Mouse (Mus musculus) thymus, postnatal 0 days (tissue): ENCODE measurements around the gene Pnpla5. TPM values are rescaled to one million over a fixed set of nuclear protein-coding genes. Genes with fewer than 3 reads are reported as not detected.
"Not testable (repeated sequence)": the region's sequence is repeated elsewhere in the genome, so short reads cannot be mapped to it uniquely, and the experiment has no call there.

Experiments
- DNase-seq: peaks from one replicate; pipeline ENCODE4 v3.0.0-alpha.2; 2015; ENCODE audit warnings: low spot score
- polyA plus RNA-seq: library from polyadenylated mRNA; unstranded; fragments of >200 nt; fragmentation: Nextera tagmentation; extraction: Ambion mirVana; gene quantifications from 2 replicates; pipeline ENCODE4 v1.2.1, GENCODE M21; 2015

Pnpla5 gene
- polyA plus RNA-seq, 1 experiment from 2014 or later, result 0.07 TPM

DNA sequence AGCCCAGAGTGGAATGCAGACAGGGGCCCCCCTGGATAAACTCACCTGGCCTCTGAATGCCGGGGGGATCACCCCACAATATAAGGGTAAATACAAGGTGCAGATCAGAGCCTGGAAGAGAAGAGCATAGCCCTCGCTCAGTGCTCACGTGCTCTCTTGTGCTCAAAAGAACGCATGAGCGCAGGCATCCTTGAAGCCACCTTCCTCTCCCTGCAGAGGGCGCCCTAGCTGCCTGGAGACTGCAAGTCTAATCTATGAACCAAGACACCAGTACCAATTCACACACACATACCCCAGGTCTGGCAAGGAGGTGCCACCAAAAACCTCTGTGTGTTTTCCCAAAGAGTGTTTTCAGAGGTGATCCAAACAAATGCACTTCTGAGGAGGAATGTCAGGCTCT lies 2.4 kb downstream of the Pnpla5 start:
- DNase-seq, result peak; percentile 19

DNA sequence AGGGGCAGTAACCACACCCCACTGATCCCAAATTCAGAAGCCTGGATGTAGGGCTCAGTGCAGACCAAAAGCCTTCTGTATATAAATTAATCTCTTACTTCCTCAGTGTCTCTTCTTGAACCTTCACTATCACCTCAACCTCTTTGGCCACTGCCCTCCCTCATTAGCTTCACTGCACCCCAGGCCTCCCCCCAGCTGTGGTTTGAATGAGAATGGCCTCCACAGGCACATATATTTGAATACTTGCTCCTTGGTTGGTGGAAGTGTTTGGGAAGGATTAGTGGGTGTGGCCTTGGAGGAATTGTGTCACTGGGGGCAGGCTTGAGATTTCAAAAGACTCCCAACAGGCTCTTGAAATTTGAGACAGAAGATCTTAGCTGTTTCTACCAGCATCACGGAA lies 6.5 kb downstream of the Pnpla5 start:
- no peak for DNase-seq

DNA sequence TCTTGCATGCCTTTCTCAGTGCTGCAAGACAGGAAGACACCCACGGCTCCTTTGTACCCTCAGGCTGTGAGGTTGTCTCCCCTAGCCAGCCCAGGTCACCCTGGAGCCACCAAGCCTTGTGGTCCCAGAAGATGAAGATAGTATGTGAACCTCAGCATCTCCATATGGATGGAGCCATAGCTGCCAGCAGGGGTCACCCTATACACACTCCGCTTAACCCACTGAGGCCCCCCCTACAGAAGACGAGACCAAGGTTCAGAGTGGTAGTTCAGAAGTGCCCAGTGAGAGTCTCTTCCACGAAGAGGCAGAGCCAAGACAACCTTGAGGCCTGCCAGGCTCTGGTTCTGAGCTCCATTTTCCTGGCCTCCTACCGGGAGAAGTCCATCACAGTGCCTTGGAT lies 7.2 kb downstream of the Pnpla5 start:
- no peak for DNase-seq

DNA sequence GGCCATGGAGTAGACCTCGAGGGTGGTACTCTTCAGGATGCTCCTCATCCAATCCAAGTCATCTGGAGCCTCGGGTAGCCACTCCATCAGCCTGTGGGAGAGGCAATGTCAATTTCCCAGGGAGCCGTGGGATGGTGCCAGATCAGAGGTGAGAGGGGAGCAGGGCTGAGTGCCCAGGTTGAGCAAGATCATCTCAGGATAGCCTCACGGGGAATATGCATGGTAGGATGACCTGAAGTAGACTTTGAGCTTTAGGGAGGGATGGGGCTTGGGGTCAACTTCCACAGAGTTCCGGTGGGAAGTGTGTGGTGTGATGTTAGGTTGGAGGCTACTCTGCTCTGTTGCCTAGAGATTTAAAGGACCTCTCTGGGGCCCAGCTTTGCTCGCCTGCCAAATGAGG lies 9.1 kb downstream of the Pnpla5 start:
- no peak for DNase-seq

DNA sequence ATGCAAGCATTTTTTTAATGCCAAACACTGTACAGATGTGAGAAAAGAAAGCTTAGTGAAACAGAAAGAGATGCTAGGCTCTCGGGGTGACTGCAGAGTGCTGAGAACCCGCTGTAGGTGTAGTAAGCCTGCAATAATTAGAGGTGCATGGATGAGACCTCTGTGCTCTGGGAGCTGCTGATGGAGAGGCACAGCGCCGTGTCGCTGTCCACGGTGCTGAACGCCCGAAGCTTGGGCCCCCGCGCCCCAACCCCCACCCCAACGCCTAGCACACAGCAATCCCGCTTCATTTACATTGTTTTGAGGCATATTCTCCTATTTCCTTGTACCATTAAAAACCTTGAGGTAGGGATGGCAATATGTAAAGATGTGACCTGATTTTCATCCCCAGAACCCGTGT lies 14.1 kb downstream of the Pnpla5 start:
- DNase-seq, result peak; percentile 26

DNA sequence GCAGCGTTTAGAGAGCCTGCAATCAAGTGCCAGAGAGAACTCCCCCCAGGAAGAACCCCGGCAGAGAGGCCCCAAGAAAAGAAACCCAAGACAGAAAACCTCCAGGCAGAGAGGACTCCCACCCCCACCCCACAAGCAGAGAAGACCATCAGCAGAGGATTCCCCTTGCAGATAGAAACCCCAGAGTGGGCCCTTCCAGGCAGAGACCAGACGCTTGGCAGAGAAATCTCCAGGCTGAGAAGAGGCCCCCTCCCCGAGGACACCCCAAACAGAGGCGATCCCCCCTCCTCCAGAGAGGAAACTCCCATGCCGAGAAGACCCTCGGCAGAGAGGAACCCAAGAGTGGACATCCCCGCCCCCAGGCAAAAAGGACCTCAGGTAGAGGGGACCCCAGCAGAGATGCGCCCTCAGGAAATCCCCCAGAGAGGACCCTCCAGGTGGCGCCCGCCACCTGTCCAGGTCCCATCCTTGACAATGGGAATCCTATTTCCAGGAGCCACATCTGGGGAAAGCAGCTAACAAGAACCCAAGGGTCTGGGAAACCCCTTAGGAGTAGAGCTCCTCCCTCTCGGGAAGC lies 17.0 kb downstream of the Pnpla5 start:
- no peak for DNase-seq

DNA sequence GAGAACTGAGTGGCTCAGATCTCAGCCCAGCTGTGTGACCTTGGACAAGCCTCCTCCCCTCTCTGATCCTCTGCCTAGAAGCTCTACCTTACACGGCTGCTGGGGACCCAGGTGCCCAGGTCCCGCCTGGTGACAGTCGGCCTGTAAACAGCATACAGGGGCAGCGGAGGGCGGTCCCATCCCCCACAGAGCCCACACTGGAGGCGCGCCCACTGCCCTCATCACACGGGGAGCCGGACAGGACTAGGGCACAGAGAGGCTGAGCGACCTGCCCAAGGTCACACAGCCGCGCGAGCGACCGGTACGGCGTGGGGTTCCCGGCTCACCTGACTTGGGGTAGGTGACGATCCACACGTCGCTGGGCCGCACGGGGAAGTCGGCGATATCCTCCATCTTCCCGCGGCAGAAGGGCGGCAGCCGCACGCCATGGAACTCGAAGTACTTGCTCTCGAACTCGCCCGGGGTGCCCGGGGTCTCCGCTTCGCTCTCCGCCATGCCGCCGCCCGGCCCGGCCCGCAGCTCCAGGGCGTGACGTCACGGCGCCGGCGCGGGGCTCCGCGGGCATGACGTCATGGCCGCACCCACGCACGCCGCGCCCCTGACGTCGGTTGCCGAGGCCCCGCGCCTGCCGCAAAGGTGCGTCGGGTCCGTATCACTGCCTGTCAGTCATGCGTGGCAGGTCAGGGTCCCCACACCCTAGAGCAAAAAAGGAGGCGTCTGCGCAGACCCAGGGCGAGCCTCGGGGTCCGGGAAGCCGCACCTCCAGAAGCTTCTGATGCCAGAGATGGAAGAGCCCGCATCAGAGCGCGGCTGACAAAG lies 17.7 kb downstream of the Pnpla5 start, which contains the start of gene Sult4a1:
Gene Sult4a1 (minus strand): TSS at position 650 of the 819 bp plus-strand sequence.
- peak; percentile 12 for DNase-seq

DNA sequence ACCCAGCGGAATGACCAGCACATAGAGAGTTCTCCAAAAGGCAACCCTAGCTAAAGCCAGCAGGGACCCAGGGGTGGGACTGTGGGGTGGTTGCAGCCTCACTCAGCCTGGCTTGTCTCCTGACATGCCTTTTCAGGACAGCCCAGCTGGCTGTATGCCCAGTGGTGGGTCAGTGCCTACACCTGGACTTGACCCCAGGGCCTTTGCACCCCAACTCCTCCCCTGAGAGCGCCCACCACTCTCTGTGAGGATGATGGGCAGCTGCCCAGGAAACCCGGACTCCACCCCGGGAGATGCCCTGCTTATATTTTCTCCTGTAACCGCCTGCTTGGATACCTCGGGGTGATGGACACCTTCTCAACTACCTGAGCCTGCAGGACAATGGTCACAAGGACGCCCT lies 18.3 kb downstream of the Pnpla5 start:
- DNase-seq, result no peak

DNA sequence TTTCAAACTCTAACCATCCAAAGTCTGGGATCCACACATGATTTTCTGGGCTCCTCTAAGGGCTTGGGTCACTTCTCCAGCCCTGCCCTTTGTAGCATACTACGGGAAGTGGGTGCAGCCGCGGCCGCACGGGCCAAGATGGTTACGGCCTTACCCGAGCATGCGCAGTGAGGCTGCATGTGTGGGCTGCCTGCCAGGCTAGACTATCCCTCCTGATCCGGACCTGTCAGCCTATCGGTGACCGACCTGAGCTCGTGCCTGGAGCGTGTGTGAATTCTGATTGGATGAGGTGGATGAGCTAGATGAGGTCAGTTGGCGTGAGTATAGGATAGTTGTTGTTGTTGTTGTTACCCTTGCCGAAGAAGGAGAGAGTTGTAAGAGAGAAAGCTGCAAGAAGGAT lies 25.4 kb downstream of the Pnpla5 start:
- DNase-seq, result not testable (repeated sequence)

DNA sequence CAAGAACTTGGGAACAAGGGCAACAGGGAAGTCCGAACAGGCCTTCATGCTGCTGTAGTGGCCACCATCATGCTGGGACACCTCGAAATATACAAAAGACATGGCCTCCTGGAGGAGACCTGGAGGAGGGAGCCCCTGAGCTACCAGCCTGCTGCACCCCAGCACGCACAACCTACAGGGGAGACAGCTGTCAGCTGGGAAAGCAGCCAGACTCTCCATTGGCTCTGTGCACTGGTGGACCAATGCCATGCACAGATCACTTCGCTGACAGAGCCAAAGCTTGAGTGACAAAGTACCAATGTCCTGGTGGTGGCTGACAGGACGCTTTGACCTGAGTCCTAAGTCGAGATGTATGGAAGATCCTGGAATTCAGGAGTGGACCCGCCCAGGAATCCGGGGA lies 26.9 kb downstream of the Pnpla5 start:
- no peak for DNase-seq

DNA sequence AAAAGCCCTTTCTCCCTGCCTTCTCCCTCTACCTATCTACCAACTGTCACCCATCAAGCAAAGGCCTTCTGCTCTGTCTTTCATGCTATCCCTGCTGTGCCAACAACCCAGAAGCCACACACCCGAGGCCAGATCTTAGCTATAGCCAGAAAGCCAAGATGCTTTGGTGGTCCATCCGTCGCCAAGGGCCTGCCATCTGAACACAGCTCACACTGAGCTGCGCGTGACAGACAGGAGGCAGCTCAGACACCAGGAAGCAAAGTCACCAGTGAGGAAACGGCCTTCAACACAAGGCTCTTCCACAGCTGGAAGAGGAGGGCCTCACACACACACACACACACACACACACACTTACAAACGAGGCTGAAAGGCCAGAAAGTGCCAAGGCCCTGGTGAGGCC lies 28.1 kb downstream of the Pnpla5 start:
- DNase-seq, result no peak

DNA sequence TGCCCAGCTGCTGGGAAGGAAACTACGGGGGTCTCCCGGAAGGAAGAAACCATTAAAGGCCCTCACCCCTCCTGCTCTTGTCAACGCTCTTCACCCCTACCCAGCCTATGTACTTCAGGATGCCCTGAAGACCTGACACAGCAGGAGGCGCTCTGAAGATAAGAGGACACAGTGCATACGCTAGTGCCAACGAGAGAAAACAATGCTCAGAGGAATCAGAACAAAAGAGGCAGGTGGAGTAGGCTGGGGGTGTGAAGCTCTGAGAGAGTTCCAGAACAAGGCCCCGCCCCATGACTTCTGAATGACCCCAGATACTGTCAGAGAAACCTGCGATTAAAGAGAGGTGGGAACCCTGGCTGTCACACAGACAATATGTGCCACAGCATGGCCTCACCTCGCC lies 36.2 kb downstream of the Pnpla5 start:
- DNase-seq, result no peak

DNA sequence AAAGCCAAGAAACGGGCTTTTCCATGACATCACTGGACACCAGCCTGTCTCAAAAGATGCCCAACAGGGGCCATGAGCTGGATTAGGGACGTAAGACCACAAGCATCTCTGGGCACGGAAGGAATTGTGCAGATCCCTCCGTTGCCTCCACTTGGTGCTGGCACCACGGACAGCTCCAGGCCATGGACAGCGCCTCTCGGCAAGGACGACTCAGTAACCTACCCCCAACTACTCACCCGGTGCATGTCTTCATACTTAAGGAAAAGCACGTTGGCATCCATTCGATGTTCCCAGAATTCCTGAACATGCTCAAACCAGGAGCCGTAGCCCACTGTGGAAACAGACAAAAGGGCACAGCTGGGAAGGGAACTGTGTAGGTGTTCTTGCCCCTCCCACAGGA lies 36.6 kb downstream of the Pnpla5 start:
- DNase-seq, result no peak

DNA sequence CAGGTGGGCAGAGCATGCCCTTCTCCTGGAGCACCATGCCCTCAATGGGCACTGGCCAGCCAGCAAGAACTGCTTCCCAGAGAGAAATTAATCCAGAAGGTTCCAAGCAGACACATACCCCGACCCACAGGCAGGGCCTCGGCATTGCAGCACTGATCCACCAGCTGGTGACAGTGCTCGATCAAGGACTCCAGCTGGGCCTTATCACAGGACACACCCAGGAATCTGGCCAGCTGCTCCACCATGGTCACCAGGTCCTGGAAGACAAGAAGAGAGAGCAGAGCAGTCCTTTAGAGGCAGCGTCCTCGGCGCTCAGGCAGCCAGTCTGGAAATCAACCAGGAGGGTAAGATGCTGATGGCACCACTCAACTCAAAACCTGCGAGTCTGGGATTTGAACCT lies 42.9 kb downstream of the Pnpla5 start:
- DNase-seq, result no peak

DNA sequence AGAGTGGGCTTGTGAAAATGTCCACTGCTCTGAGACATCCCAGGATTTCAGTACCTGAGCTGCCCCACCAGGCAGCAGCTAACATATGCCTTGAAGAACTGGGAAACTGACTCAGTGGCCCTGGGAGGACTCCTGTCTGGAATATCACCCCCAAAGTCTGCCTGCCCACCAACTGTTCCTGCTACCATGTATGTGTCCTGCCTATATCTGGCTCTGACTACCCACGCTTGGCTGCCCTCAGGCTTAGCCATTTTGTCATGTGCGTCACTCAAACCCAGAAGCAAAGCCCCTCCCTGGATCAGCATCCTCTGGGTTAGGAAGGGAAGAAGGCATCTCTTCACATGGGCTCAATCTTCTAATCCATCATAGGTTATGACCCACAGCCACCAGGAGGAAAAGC lies 43.5 kb downstream of the Pnpla5 start:
- DNase-seq, result no peak

DNA sequence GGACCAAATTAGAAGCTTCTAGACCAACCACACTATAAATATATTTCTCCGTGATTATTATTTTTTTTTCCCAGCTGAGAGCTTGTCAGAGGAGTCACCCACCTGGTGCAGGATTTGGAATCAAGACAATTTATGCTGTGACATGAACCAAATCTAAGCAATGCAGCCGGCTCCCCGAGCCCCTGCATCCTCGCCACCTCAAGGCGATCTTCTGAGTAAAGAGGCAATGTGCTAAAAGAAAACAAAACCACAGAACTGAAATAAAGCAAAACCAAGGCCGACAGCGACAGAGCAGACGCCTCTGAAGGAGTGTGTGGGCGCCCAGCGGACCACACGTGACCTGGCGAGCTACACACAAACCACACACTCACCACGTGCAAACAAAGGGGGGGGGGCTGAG lies 44.3 kb downstream of the Pnpla5 start:
- no peak for DNase-seq

DNA sequence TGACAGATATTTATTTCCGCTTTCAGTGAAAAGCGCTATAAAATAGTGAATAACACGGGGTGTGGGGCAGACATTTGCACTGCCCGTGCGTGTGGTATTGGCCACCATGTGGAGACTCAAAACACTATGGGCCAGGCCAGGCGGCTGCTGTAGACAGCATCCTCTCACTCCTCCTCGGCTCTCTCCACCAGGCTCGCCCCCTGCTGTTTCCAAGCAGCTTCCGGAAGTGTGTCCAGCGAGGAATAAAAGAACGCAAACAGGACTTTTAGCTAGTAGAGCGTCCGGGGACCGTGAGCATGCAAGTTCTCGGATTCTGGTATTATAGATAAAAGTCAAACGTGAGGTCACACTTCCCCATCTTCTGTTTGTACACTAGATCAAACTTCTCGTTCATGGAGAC lies 45.8 kb downstream of the Pnpla5 start:
- DNase-seq, result no peak

DNA sequence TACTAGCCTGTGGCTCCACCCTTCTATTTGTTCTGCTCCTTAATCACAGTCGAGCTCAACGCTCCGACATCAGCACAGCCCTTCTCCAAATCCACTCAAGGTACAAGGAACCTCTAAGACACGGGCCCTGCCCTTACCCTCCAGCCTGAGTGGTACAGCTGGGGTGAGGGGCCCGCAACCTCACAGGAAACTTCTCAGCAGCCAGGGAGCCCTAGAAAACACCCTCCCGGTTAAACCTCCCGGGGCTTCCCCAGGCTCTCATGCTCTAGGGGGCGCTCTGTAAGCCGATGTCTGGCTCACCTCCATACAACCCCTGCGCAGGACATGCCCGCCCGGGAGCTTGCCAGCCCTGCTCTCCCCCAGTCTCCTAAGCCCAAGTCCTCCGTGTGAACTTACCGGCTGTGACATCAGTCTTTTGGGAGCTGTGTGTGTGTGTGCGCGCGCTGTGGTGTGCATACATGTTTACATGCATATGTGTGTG lies 48.2 kb downstream of the Pnpla5 start:
- DNase-seq, result no peak

DNA sequence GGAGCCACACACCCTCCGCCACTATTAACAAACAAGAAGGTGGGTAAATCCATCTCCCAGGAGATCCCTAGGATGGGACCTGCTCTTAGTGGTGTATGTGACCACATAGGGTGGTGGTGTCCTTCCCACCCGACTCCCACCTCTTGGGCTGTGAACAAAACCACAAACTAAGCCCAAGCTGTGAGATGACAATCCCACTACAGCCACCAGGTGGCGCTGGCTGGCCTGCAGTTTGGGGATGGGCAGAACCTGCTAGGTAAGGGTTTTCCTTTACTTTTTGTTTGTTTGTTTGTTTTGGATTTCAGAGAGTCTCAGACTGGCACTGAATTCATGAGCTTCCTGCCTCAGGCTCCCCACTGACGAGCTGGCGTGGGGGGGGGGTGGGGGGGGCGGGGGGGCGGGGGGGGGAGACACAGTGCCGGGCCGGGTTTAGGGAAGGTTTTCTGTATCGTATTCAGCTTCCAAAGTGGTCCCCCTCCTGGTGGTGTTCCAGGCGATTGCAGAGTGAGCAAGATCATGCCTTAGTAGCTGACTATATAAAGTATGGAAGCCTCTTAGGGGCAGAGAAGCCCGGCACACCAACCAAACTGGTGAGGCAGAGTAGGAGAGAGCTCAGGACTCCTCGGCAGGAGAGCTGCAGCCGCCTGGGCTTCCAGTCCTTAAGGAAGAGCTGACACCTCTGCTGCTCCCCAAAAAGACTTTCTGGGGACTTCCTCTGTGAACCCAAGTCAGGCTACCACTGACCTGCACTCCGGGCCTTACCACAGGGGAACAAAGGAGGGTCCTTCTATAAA lies 48.9 kb downstream of the Pnpla5 start:
- peak; percentile 43 for DNase-seq

DNA sequence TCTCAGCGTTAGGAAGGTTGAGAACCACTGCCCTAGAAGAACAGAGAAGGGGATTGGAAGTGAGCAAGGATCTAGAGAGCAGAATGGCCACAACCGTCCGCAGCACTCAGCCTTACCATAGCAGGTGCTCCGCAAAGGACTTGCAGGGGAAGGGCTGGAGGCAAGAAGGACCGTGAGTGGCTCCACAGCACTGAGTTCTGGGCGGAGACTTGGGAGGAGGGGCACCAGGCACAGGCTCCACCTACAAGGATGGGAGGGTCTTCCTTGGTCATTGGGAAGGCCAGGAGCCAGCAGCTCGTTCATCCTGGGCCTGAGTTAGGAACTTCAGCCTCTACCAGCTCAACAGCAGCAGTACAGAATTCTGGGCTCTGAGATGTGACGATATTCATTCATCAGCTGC lies 49.9 kb downstream of the Pnpla5 start:
- no peak for DNase-seq

DNA sequence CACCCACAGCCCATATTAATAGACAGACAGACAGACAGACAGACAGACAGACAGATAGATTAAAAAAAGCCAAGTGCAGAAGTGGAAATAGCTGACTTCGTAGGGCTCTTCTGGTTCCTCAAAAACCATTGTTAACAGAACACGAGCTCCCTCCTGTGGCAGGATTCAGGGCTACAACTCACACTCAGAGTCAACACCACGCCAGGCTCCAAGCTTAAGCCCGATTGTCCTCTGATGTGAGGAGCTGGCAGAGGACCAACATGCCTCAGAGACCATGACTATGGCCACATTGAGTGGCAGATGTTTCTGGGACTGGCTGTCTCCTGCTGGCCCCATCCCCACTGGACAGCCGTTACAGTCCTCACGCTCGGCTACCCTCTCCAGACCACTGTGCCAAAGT lies 50.7 kb downstream of the Pnpla5 start:
- peak; percentile 23 for DNase-seq

DNA sequence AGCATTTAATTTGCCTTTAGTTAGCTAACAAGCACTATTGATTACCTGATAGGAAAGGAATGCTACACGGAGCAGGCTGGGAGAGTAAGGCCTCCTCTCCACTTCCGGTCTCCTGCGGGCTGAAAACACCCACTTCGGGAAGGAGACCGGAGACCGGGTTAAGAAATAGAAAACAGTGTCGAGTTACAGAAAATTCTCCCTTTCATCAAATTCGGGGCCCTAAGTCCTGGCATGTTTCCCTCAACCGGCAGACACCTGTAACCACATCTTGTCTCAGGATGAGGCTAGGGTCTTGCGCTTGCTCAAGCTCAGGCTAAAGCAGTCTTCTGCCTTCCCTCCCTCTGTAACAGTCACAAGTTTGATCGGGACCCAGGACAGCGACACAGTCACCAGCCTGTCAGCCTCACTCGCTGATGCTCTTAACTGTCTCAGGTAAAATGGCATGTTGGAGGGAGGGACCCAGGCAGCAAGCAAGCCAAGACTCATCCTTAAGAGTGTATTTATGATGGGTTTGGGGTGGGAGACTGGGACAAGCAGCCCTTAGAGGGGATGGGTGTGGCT lies 52.8 kb downstream of the Pnpla5 start:
- DNase-seq, result no peak
